Mouse (Mus musculus): ENCODE results near the gene Gsta3. TPM values are rescaled to one million over a fixed set of nuclear protein-coding genes. Genes with fewer than 3 reads are reported as not detected.

Gene Gsta3
- total RNA-seq, 2 experiments from 2014 or later, result 0.62 to 0.83 TPM

DNA sequence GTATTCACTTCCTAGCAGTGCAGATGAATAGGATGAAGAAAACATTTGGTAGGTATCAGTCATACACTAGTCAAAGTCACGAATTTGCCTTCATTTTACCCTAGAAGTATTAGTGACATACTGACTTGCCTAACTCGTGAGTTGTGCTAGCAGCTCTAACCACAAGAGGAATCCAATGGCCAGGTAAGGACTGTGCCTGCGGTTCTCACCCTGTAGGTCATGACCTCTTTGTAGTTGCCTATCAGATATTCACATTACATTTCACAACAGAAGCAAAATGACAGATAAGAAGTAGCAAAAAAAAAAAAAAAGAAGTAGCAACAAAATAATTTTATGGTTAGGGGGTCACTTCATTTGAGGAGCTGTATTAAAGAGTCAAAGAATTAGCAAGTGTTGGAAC, 63.8 kb downstream of the Gsta3 start:
- DNase-seq, result no peak

GRCm38 (mm10) chr1:21304646-21305045, 64.3 kb downstream of the Gsta3 start:
- DNase-seq, result no peak

DNA sequence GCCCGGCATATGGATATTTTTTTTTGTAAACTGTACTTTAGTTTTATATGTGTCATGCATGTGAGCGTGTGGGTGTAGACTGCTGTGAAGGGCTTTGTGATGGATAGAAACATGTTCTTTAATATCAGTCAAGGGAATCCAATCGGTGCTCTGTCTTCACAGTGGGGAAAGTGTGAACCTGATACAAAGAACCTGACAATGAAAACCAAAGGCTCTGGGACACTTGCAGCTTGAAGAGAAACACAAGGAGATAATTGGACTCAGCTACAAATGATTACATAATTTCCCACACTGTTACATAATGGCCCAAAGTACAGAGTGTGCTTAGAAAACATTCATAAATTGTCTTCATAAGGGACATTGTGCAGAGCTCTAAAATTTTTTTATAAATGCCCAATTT, 65.1 kb downstream of the Gsta3 start:
- DNase-seq, result no peak

GRCm38 (mm10) chr1:21314336-21314735, 73.9 kb downstream of the Gsta3 start:
- no peak for DNase-seq

Other genes with a start within 250 kb of the Gsta3 start
- gene Tram2, start 161.4 kb upstream of the Gsta3 start, total RNA-seq (2021), result 10 to 100 TPM; 13.2 to 14.6 TPM
- gene Tmem14a, start 22.0 kb upstream of the Gsta3 start, total RNA-seq (2021), result 1 to 10 TPM; 3.0 to 3.3 TPM
- not detected for gene Khdc1a, start 109.1 kb downstream of the Gsta3 start, total RNA-seq (2021)
- not detected for gene Khdc1c, start 127.7 kb downstream of the Gsta3 start, total RNA-seq (2021)
- not detected for gene Khdc1b, start 143.0 kb downstream of the Gsta3 start, total RNA-seq (2021)

All from heart, postnatal 4 days (tissue).